24 mouse cellular contexts compared by ENCODE assay signal in the genomic region with DNA sequence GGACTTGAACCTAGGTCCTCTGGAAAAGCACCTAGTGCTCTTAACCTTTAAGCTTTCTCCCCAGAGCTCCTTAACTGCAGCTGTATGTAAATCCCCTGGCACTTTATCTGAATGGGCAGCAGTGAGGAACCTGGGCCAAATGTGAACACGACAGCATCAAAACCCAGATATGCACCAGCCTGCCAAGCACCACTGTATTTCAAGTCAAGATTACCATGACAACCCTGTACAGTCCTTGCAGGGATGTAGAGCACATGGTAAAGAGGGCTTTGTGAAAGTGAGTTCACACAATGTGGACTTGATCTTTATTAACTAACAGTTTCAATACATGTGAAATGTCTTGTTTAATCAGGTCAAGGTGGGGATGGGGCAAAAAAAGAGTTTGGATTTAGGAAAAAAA.
DNase-seq lines count a peak whose midpoint lies in the region; ATAC-seq lines count a peak whose summit lies in the region.
"Had no signal": no experiment of that assay in that cellular context is flagged by ENCODE, and none has a peak within 500 bp of the region (broad histone marks: within the 10 kb centered on the region; RNA-seq: fewer than 3 reads in every experiment).

No protein-coding gene starts in this region.

- H3K9ac ChIP-seq in forebrain, embryonic 13.5 days = no peak overlapping the region
- no peak overlapping the region for H3K9ac ChIP-seq in midbrain, embryonic 14.5 days (replicated peaks; ENCODE audit: low read length)
- H3K9ac ChIP-seq in midbrain, embryonic 16.5 days (ENCODE audit: low read depth, low read length) = no peak overlapping the region
- H3K9ac ChIP-seq: embryonic facial prominence, embryonic 13.5 days; limb, embryonic 12.5 days; liver, postnatal 0 days had no signal

- H3K9me3 ChIP-seq in forebrain, embryonic 13.5 days (replicated peaks) = no peaks in the 10 kb centered on the region
- H3K9me3 ChIP-seq in forebrain, embryonic 10.5 days = no peaks in the 10 kb centered on the region
- H3K9me3 ChIP-seq in midbrain, embryonic 14.5 days (ENCODE audit: control insufficient read depth, low read length) = no peaks in the 10 kb centered on the region
- H3K9me3 ChIP-seq in midbrain, embryonic 10.5 days (replicated peaks) = no peaks in the 10 kb centered on the region
- no peaks in the 10 kb centered on the region for H3K9me3 ChIP-seq in midbrain, embryonic 16.5 days (replicated peaks; ENCODE audit: control insufficient read depth, low read length, poor library complexity, severe bottlenecking)
- no peaks in the 10 kb centered on the region for H3K9me3 ChIP-seq in heart, embryonic 10.5 days
- H3K9me3 ChIP-seq: embryonic facial prominence, embryonic 13.5 days; limb, embryonic 12.5 days had no signal

- ATAC-seq in forebrain, embryonic 13.5 days = peak; percentile 45
- 0 out of 2 replicates have a peak, but pooled peaks have one; percentile 48 for ATAC-seq in midbrain, embryonic 14.5 days (ENCODE audit: low FRiP score, low TSS enrichment)
- peak; percentile 76 for ATAC-seq in midbrain, embryonic 16.5 days
- ATAC-seq: intestine, embryonic 16.5 days; liver, postnatal 0 days; lung, postnatal 0 days had no signal

- H3K4me1 ChIP-seq in forebrain, embryonic 13.5 days = peaks cover 9% of the 10 kb centered on the region; the same call in 1 of the 2 replicates
- H3K4me1 ChIP-seq in forebrain, embryonic 10.5 days = no peaks in the 10 kb centered on the region
- H3K4me1 ChIP-seq in midbrain, embryonic 14.5 days (ENCODE audit: control insufficient read depth, insufficient read depth, low read length) = 0 out of 2 replicates have a peak, but pooled peaks cover 5% of the 10 kb centered on the region
- H3K4me1 ChIP-seq in midbrain, embryonic 10.5 days = peaks cover 14% of the 10 kb centered on the region
- peaks cover 3% of the 10 kb centered on the region; the same call in 1 of the 2 replicates for H3K4me1 ChIP-seq in midbrain, embryonic 16.5 days (ENCODE audit: control insufficient read depth, insufficient read depth, low read length)
- H3K4me1 ChIP-seq in heart, embryonic 10.5 days = no peaks in the 10 kb centered on the region
- H3K4me1 ChIP-seq: embryonic facial prominence, embryonic 13.5 days; limb, embryonic 12.5 days had no signal

- no peaks in the 10 kb centered on the region for H3K27me3 ChIP-seq in forebrain, embryonic 13.5 days
- H3K27me3 ChIP-seq in forebrain, embryonic 10.5 days (ENCODE audit: poor library complexity, severe bottlenecking) = no peaks in the 10 kb centered on the region
- no peaks in the 10 kb centered on the region for H3K27me3 ChIP-seq in midbrain, embryonic 14.5 days (ENCODE audit: control insufficient read depth, insufficient read depth, low read length)
- H3K27me3 ChIP-seq in midbrain, embryonic 10.5 days (ENCODE audit: low read depth, poor library complexity, severe bottlenecking) = no peaks in the 10 kb centered on the region
- no peaks in the 10 kb centered on the region for H3K27me3 ChIP-seq in midbrain, embryonic 16.5 days (ENCODE audit: control insufficient read depth, insufficient read depth, low read depth, low read length)
- H3K27me3 ChIP-seq in heart, embryonic 10.5 days (ENCODE audit: insufficient read depth, poor library complexity, severe bottlenecking) = no peaks in the 10 kb centered on the region
- H3K27me3 ChIP-seq: embryonic facial prominence, embryonic 13.5 days; limb, embryonic 12.5 days had no signal

- H3K4me3 ChIP-seq in forebrain, embryonic 13.5 days = no peak overlapping the region
- no peak overlapping the region for H3K4me3 ChIP-seq in forebrain, embryonic 10.5 days
- no peak overlapping the region for H3K4me3 ChIP-seq in midbrain, embryonic 14.5 days (replicated peaks; ENCODE audit: low read depth, low read length)
- H3K4me3 ChIP-seq in midbrain, embryonic 10.5 days = no peak overlapping the region
- no peak overlapping the region for H3K4me3 ChIP-seq in midbrain, embryonic 16.5 days (ENCODE audit: low read depth, low read length)
- H3K4me3 ChIP-seq in heart, embryonic 10.5 days = no peak overlapping the region
- H3K4me3 ChIP-seq: embryonic facial prominence, embryonic 13.5 days; erythroblast, embryonic 14.5 days; limb, embryonic 12.5 days had no signal

- DNase-seq in forebrain, embryonic 10.5 days (ENCODE audit: extremely low spot score, low spot score) = no peak
- peak; percentile 39 for DNase-seq in midbrain, embryonic 14.5 days
- DNase-seq in midbrain, embryonic 10.5 days (ENCODE audit: low spot score) = no peak
- DNase-seq in lung, postnatal 36 days = no peak
- no peak for DNase-seq in heart, embryonic 10.5 days (ENCODE audit: low spot score)
- DNase-seq: adrenal gland, postnatal 10 days; cerebellum, postnatal 36 days; embryo, embryonic 11 days; heart, postnatal 4 days; kidney, adult 9 months; kidney, postnatal 36 days; layer of hippocampus, postnatal 36 days; liver, postnatal 0 days; right cerebral cortex, adult 18-20 months; right cerebral cortex, postnatal 4 days; thymus, postnatal 36 days had no signal

- no peak overlapping the region for H3K27ac ChIP-seq in forebrain, embryonic 13.5 days
- H3K27ac ChIP-seq in forebrain, embryonic 10.5 days = no peak overlapping the region
- H3K27ac ChIP-seq in midbrain, embryonic 14.5 days (replicated peaks; ENCODE audit: low read depth, low read length) = no peak overlapping the region
- no peak overlapping the region for H3K27ac ChIP-seq in midbrain, embryonic 10.5 days (replicated peaks)
- no peak overlapping the region for H3K27ac ChIP-seq in midbrain, embryonic 16.5 days (ENCODE audit: low read length)
- H3K27ac ChIP-seq in heart, embryonic 10.5 days = no peak overlapping the region
- H3K27ac ChIP-seq: embryonic facial prominence, embryonic 13.5 days; limb, embryonic 12.5 days had no signal

- 19% methylated on average over 1 of the region's 1 CpGs for WGBS in forebrain, embryonic 13.5 days
- WGBS in forebrain, embryonic 10.5 days = 79% methylated on average over 1 of the region's 1 CpGs
- 20% methylated on average over 1 of the region's 1 CpGs for whole genome bisulfite sequencing in midbrain, embryonic 14.5 days
- 76% methylated on average over 1 of the region's 1 CpGs for WGBS in midbrain, embryonic 10.5 days
- 21% methylated on average over 1 of the region's 1 CpGs for WGBS in midbrain, embryonic 16.5 days
- 64% methylated on average over 1 of the region's 1 CpGs for WGBS in heart, embryonic 10.5 days

- no peak overlapping the region for H3K4me2 ChIP-seq in forebrain, embryonic 13.5 days
- no peak overlapping the region for H3K4me2 ChIP-seq in midbrain, embryonic 14.5 days (ENCODE audit: low read length)
- no peak overlapping the region for H3K4me2 ChIP-seq in midbrain, embryonic 16.5 days (ENCODE audit: low read length)
- H3K4me2 ChIP-seq: embryonic facial prominence, embryonic 13.5 days; limb, embryonic 12.5 days; liver, embryonic 11.5 days had no signal

- H3K36me3 ChIP-seq in forebrain, embryonic 13.5 days (ENCODE audit: poor library complexity, severe bottlenecking) = no peaks in the 10 kb centered on the region
- H3K36me3 ChIP-seq in forebrain, embryonic 10.5 days (replicated peaks) = no peaks in the 10 kb centered on the region
- H3K36me3 ChIP-seq in midbrain, embryonic 14.5 days (ENCODE audit: control insufficient read depth, insufficient read depth, low read length) = no peaks in the 10 kb centered on the region
- H3K36me3 ChIP-seq in midbrain, embryonic 10.5 days = no peaks in the 10 kb centered on the region
- no peaks in the 10 kb centered on the region for H3K36me3 ChIP-seq in midbrain, embryonic 16.5 days (ENCODE audit: control insufficient read depth, insufficient read depth, low read length)
- H3K36me3 ChIP-seq in heart, embryonic 10.5 days = no peaks in the 10 kb centered on the region
- H3K36me3 ChIP-seq: embryonic facial prominence, embryonic 13.5 days; limb, embryonic 12.5 days had no signal
